Mouse (Mus musculus) brain, embryonic 14.5 days (tissue): ENCODE measurements around the gene Zfp61.

Experiments used
- CTCF ChIP-seq: fragments of 200-500 bp; IDR thresholded peaks from 2 replicates; pipeline ENCODE4 v1.5.1; 2012; ENCODE audit warnings: inconsistent platforms, mild to moderate bottlenecking, moderate library complexity, borderline replicate concordance; ENCODE audit not compliant: insufficient read depth, insufficient read length; ENCODE audit errors: extremely low read depth
- POLR2A ChIP-seq: fragments of 200-500 bp; IDR thresholded peaks from 2 replicates; pipeline ENCODE4 v1.6.1; 2012; ENCODE audit warnings: mild to moderate bottlenecking, inconsistent platforms, borderline replicate concordance; ENCODE audit not compliant: poor library complexity, insufficient read depth, insufficient read length, severe bottlenecking; ENCODE audit errors: extremely low read depth

DNA sequence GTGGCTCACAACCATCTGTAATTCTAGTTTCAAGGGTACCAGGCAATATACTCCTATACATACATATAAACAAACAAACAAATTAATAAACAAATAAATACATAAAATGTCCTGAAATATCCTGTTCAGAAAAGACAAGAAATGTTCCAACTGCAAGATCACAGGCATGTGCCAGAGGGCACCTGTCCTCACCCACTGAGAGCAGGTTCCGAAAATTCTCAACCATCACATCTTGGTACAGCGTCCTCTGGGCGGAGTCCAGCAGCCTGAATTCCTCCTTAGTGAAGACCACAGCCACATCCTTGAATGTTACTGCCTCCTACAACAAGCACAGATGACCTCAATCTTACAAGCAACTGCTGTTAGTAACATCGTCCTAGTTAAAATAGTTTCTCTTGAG, 6.3 kb downstream of the Zfp61 start:
- TF ChIP-seq CTCF, result no peak
- no peak for TF ChIP-seq POLR2A
